Mouse (Mus musculus) testis, adult 2 months (tissue): ENCODE measurements around the gene Ppp1r18.

Source experiments
- CTCF ChIP-seq: fragments of 200-500 bp; IDR thresholded peaks from 2 replicates; pipeline ENCODE4 v1.5.1; 2012; ENCODE audit warnings: low read depth, mild to moderate bottlenecking, inconsistent platforms, low read length, moderate library complexity; ENCODE audit not compliant: control insufficient read depth, insufficient read depth, insufficient replicate concordance
- POLR2A ChIP-seq: fragments of 200-500 bp; IDR thresholded peaks from 2 replicates; pipeline ENCODE4 v1.6.1; 2012; ENCODE audit warnings: low read depth, mild to moderate bottlenecking, inconsistent platforms, low read length, moderate library complexity; ENCODE audit not compliant: control insufficient read depth

DNA sequence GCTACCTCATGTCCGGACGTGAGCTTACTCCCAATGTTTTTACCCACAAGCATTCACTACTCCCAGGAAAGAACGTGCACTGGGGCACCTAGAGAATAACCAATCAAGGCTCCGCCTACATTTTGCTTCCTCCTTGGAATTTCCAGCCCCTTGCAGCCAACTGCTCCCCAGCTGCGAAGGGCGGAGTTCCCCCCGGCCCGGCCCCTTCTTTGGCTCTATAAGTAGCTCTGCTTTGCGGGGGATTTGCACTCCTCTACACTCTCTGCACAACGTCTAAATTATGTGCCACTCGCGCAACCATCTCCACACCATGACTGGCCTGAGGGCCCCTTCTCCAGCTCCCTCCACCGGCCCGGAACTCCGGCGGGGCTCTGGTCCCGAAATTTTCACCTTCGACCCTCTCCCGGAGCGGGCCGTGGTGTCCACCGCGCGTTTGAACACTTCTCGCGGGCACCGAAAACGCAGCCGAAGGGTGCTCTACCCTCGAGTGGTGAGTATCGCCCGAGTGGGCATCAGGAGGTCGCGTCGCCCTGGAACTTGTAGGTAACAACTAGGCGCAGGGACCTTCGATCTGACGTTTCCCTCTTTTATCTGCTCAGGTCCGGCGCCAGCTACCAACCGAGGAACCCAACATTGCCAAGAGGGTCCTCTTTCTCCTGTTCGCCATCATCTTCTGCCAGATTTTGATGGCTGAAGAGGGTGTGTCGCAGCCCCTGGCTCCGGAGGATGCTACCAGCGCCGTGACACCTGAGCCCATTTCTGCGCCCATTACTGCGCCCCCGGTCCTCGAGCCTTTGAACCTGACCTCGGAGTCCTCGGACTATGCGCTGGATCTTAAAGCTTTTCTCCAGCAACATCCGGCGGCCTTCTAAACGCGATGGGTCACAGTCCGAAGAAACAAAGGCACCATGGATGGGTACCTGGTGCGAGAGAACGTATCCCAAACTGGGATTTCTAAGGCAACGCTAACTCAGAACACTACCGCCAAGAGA is 43.7 kb upstream of the Ppp1r18 start, which contains the start of gene Ier3:
- no peak for TF ChIP-seq CTCF
- peak; percentile 70 for TF ChIP-seq POLR2A
